Mouse (Mus musculus) R1 (cell line): Measurements from ENCODE around the gene Tns2.

ENCODE experiments used
- DNase-seq: peaks from one replicate; pipeline ENCODE4 v3.0.0-alpha.2; 2018; ENCODE audit warnings: low read depth, low spot score

The Tns2 gene

GRCm38 (mm10) chr15:102136129-102136758, 36.0 kb downstream of the Tns2 start, which contains the start of gene Spryd3:
Spryd3 (minus strand) TSS chr15:102136234.
- DNase-seq: peak; percentile 97

GRCm38 (mm10) chr15:102141120-102141519, 40.9 kb downstream of the Tns2 start:
- no peak for DNase-seq

- DNase-seq: peak; percentile 44
Observed at GRCm38 (mm10) chr15:102142914-102143912, 43.0 kb downstream of the Tns2 start.

GRCm38 (mm10) chr15:102144274-102144711, 44.1 kb downstream of the Tns2 start, which contains the start of gene Igfbp6:
Igfbp6 (plus strand) TSS chr15:102144362.
- DNase-seq: no peak

- no peak for DNase-seq
Observed at GRCm38 (mm10) chr15:102144726-102145125, 44.5 kb downstream of the Tns2 start.

GRCm38 (mm10) chr15:102145330-102145729, 45.1 kb downstream of the Tns2 start:
- DNase-seq: no peak

- no peak for DNase-seq
Observed at GRCm38 (mm10) chr15:102146089-102146488, 45.9 kb downstream of the Tns2 start.

- peak; percentile 76 for DNase-seq
Observed at GRCm38 (mm10) chr15:102146882-102147281, 46.7 kb downstream of the Tns2 start.

- no peak for DNase-seq
Observed at GRCm38 (mm10) chr15:102147674-102148402, 47.6 kb downstream of the Tns2 start.

GRCm38 (mm10) chr15:102149561-102149960, 49.3 kb downstream of the Tns2 start:
- DNase-seq: no peak

GRCm38 (mm10) chr15:102150301-102151135, 50.3 kb downstream of the Tns2 start, which contains the start of gene Soat2:
Soat2 (plus strand) TSS chr15:102150526.
- DNase-seq: peak; percentile 49

GRCm38 (mm10) chr15:102152646-102153045, 52.4 kb downstream of the Tns2 start:
- DNase-seq: no peak

GRCm38 (mm10) chr15:102155006-102155405, 54.8 kb downstream of the Tns2 start:
- peak; percentile 50 for DNase-seq

- peak; percentile 92 for DNase-seq
Observed at GRCm38 (mm10) chr15:102156836-102157235, 56.6 kb downstream of the Tns2 start.

- DNase-seq: peak; percentile 66
Observed at GRCm38 (mm10) chr15:102160415-102161060, 60.3 kb downstream of the Tns2 start.

- peak; percentile 64 for DNase-seq
Observed at GRCm38 (mm10) chr15:102163900-102164693, 63.9 kb downstream of the Tns2 start.

GRCm38 (mm10) chr15:102165468-102166100, 65.4 kb downstream of the Tns2 start:
- DNase-seq: no peak
